Mouse (Mus musculus) cerebellum, postnatal 10 days (tissue): Measurements from ENCODE around the gene Yod1.

Experiments
- DNase-seq, 2 experiments: peaks; one replicate each; pipeline ENCODE4 v3.0.0; 2021; ENCODE audit warnings: mixed read lengths in 2 of 2

Yod1 gene

DNA sequence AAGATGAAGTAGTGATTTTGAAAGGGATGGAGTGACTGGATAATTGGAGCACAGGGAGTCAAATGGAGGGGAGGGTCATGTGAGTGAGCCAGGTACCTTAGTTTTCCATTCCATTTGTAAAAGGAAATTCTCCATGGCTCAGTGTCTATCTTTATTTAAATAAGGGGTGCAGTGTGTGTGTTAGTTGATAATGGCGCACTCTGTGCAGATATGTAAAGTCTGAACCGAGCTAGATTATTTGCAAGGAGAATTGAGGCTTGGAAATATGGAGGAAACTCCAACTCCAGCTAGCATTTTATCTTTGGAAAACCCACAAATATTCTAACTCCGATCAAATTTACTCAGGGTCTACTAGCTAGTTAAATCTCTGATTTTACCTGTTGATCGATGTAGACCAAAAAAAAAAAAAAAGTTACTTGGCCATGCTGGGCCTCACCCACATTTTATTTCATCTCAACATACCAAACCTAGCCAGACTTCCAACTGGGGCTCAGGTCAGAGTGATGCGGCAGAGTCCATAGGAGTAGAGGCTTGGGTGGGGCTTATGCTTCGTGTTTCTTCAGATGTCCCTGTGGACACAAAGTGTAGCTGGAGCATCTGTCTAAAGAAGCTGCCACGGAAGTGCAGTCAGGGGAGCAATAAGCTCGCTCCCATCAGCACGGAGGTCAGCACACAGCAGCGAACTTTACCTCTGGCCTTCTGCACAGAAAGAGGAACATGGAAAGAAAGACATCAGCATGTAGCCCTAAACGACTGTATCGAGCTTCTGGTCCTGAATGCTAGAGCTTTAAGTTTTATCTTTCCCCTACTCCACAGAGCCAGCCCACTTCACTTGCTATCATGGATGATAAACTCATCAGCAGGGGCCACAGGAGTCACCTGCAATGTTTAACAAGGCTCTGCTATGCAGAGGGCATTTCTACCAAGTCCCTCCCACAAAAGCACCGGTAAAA is 15.9 kb downstream of the Yod1 start:
- no peak for DNase-seq

DNA sequence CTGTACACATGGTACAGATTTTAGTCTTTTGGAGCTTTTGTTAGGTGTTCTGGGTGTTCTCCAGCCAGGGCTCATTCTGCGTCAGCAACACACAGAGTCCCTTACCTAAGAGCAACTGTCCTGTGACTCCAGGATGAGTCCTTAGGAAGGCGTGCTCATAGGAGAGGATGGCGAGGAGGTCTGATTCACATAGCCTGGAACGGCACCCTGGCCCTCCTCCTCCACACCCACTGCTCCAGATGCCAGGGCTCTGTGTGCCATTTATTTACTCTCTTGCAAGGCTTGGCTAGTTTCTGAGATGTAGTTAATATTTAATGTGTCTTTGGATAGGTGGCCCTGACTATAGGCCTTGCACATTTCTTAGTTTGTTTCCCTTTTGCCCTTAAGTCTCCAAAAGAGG is 16.5 kb downstream of the Yod1 start:
- DNase-seq, result no peak

DNA sequence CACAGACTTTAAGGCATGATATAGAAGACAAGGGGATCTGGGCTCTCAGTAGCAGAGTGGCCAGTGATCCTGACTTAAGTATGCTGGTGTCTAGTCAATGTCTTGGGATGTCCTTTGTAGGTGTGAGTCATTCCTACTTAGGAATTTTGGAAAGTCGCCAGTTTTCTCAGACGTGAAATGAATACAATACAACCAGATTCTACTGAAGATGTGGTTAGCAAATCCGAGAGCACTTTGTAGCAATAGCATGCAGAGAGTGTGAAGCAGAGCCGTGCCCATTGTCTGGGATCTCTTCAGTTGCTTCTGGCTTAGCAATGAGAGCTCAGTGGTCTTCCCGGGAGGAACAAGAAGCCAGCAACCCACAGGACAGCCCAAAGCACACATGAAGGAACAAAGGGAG is 17.3 kb downstream of the Yod1 start:
- DNase-seq, result no peak

- no peak for DNase-seq
Measured at GRCm38 (mm10) chr1:130734852-130735251, 17.7 kb downstream of the Yod1 start.

- DNase-seq, result no peak
Measured at GRCm38 (mm10) chr1:130737411-130737881, 20.3 kb downstream of the Yod1 start.

- no peak for DNase-seq
Measured at GRCm38 (mm10) chr1:130737916-130738315, 20.8 kb downstream of the Yod1 start.

GRCm38 (mm10) chr1:130738551-130739106 is 21.5 kb downstream of the Yod1 start:
- DNase-seq, result no peak

- no peak for DNase-seq
Measured at GRCm38 (mm10) chr1:130739636-130740035, 22.5 kb downstream of the Yod1 start.

GRCm38 (mm10) chr1:130740227-130740648 is 23.1 kb downstream of the Yod1 start:
- peak; percentile 92 to 94 for DNase-seq

DNA sequence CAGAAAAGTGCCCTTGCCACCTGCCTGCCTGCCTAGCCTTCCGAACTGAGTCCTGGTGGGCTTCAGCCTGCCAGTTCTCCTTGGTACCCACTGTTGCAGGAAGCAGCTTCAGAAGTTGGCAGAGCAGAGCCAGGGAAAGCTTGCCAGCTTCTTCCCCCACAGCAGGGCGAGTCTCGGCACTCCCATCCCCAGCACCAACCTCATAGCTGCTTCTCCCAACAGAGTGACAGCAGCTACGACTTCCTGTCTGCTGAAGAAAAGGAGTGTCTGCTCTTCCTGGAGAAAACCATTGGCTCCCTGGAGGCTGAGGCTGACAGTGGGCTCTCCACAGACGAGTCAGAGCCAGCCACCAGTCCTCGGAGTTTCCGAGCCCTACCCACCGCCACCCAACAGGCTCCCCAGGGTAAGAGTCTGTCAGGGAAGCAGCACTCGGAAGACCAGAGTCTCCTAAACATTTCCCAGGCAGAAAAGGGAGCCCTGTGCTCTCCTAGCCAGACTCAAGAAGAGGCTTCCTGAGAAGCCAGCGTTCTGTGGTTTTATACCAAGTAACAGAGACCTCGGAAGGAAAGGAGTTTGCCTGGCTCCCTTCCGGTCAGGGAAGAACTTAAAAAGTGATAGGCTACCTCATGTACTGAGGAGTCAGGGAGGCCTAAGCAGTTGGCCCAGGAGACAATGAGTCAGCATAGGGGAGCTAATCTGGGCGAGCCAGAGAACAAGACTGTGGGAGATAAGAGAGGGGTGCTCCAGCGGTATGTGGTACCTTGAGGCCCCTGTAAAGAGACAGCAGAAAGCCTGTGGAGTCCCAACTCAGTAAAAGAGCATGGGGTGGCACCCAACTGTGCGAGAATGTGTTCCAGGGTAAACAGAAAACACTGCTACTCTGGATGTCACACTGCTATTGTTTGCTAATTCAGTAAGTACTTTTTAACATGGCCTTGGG is 23.9 kb downstream of the Yod1 start:
- peak; percentile 70 to 78 for DNase-seq

DNA sequence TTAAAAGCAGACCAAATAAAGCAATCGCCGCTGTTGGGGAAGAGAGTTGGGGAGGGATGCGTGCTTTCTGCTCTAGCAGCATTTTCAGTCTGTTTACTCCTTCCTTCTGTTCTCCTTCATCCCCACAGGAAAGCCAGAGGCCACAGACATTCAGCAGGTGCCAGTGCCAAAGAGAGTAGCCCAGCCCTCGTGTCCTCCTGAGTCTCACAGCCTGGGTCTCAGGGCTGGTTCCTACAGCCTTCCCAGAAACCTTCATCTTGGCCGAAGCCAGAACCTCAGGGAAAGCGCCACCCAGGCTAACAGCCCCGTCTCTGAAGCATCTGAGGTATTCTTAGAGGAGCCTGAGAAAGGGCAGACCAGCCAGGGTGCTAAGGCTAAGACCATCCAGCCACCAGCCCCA is 25.1 kb downstream of the Yod1 start:
- no peak for DNase-seq

DNA sequence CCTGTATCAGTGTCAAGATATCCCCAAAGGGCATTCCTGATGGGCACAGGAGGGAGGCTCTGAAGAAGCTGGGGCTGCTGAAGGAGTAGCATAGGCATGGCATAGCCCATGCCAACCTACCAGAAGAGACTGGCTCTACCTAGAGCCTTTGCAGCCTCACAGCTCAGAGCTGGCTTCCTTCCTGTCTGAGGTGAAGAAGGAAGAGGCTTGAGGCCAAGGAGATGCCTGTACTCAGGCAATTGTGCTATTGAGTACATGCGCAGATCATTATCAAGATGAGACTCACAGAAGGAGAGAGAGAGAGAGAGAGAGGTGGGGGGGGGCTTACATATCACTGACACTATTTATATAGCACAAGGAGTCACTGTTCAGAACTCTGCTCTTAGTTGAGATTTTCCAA is 26.6 kb downstream of the Yod1 start:
- no peak for DNase-seq

GRCm38 (mm10) chr1:130744217-130744616 is 27.1 kb downstream of the Yod1 start:
- no peak for DNase-seq

DNA sequence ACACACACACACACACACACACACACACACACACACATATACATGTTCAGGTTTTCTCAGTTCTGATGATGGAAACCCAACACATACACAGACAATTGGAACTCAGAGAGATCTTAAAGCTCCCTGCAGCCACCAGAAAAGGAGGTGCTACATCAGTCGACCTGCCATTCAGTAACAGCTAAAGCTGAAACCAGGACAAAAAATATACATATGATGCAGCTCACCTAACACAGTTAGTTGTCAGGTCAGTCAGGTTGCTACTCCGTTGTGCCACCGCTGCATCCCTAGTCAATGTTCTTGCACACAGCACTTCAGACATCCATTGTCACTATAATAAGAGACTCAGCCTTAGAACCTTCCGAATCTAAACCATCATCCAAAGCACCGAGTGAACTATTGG is 27.8 kb downstream of the Yod1 start:
- DNase-seq, result no peak

DNA sequence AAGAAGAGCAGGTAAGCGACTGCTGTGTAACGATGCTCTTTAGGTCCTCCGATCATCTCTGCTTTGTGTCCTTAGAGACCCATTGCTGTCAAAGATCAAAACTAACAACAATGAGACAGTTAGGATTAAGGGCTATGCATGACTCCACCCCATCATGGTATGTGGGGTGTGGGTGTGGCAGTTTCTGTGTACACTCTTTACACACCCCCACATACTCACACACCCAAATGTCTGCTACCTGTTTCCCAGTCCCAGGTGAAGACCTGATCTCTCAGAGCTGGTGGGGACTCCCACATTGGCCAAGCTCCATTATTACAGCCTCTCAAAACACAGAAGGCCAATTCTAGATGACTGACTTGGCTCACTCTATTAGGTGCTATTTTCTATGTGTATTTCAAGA is 28.5 kb downstream of the Yod1 start:
- DNase-seq, result no peak

DNA sequence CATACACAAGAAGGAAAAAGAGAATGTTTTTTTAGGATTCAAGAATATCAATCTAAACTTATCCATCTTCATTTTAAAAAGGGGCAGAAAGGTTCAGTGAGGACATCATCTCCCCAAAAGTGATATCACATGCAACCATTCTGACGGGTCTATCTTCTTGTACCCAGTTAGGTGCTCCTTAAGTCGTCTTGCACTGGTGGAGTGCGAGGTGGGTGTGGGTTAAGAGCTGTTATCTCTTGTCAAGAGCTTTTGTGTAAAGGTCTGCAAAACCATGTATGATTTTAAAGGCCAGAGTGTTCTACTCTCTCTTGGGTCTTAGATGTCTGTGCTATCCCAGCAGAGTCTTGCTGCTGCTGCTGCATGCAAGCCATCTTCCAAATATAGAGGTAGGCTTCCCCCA is 29.7 kb downstream of the Yod1 start:
- no peak for DNase-seq

GRCm38 (mm10) chr1:130759689-130760088 is 42.6 kb downstream of the Yod1 start:
- no peak for DNase-seq

- DNase-seq, result no peak
Measured at GRCm38 (mm10) chr1:130761597-130761996, 44.5 kb downstream of the Yod1 start.

DNA sequence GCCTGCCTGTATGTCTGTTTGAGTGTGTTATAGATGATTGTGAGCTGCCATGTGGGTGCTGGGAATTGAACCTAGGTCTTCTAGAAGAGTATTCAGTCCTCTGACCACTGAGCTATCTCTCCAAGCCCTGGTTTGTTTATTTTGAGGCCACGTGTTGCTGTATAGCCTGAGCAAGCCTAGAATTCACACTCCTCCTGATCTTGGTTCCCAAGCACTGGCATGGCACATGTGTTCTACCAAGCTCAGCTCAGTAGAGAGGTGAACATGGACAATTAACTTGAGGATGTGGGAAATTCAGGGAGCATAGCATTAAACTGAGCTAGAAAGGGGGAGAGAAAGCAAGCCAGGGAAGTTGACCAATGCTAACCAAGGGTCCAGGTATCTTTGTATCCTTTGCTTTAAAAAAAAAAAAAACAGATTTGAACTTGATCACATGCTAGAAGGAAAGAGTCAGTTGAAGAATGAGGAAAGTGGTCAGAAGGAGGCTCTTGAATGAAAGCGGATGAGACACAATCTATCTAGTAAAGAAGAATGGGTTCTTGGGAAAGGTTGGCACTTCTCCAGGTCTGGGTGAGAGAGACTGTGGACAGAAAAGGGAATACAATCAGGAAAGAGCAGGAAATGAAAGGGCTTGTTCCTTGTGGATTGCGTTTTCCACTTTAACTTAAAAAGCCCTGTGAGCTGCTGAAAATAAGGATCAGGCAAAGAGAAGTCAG is 45.1 kb downstream of the Yod1 start:
- no peak for DNase-seq

GRCm38 (mm10) chr1:130764027-130764461 is 46.9 kb downstream of the Yod1 start:
- DNase-seq, result no peak

- DNase-seq, result peak; percentile 31 to 47
Measured at GRCm38 (mm10) chr1:130767066-130767465, 49.9 kb downstream of the Yod1 start.

DNA sequence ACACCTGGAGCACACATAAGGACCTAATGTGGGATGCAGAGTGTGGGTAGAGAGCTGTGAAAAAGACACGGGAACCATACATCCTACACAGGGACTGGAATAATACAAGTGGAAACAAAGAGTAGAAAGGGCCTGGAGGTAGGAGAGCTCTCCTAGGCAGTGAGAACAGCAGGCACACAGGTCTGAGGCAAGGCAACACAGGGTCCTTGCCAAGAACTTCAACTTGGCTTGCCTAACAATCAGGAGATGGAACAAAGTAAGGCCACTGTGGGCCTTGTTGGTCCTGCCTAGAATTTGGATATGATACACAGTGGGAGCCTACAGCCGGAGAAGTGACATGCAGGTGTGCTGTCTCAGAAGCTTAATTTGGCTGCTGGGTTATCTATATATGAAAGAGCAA is 52.8 kb downstream of the Yod1 start:
- no peak for DNase-seq
